Mouse (Mus musculus) megakaryocyte, embryonic 14.5 days (primary cell): Measurements from ENCODE around the gene Eif4a3.

Experiments
- FLI1 ChIP-seq: IDR thresholded peaks from 2 replicates; pipeline ENCODE4 v1.6.1; 2012; ENCODE audit warnings: low read length, inconsistent platforms, mixed read lengths
- GATA1 ChIP-seq: IDR thresholded peaks from 3 replicates; pipeline ENCODE4 v1.6.1; 2012; ENCODE audit warnings: mixed read lengths, low read length, inconsistent platforms, borderline replicate concordance

DNA sequence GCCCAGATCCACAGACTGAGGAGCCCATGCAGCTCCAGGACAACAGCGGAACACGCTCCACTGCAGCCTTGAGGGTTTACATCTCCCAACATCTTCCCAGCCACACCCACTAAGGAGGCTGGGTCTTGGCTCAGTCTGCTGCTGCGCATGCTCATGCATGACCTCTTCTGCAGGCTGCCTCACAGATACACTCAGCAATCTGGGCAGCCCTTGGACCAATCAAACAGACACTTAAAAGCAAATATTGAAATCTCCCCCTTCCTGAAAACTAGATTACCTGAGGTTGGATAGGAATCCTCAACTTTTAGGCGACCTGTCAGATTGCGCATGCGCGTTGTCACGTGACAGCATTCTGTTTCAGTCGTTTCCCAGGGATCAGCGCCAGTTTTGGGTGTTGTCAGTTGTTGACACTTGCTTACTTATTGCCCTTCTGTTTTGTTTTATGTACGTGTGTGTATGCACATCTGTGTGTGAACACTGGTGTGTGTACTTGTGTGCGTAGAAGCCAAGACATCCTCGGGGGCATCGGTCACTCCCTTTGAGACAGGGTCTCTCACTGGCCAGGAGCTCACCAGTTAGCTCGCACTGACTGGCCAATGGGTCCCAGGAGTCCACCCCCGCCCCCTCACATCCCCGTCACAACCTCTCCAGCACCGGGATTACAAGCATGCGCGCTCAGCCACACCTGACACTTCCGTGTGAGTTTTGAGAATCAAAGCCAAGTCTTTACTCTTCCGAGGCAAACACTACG is 41.1 kb downstream of the Eif4a3 start:
- no peak for TF ChIP-seq GATA1
- no peak for TF ChIP-seq FLI1
